ENCODE assay signal across 20 mouse cellular contexts in genomic region chr4:59901810-59902209, GRCm38 (mm10). TPM values are rescaled to one million over a fixed set of nuclear protein-coding genes. Genes with fewer than 3 reads are reported as not detected.
"Had no signal": no experiment of that assay in that cellular context is flagged by ENCODE, and none has a peak within 500 bp of the region (broad histone marks: within the 10 kb centered on the region; RNA-seq: fewer than 3 reads in every experiment).

No protein-coding gene starts in this region.

- H3K27me3 ChIP-seq: limb, embryonic 15.5 days; liver, embryonic 12.5 days; neural tube, embryonic 15.5 days had no signal

- H3K27ac ChIP-seq: kidney, postnatal 0 days; limb, embryonic 15.5 days; liver, embryonic 12.5 days; midbrain, embryonic 10.5 days; neural tube, embryonic 15.5 days had no signal

- H3K4me1 ChIP-seq: liver, embryonic 12.5 days; midbrain, embryonic 10.5 days; neural tube, embryonic 15.5 days had no signal

- H3K4me2 ChIP-seq: limb, embryonic 15.5 days; liver, embryonic 12.5 days; neural tube, embryonic 15.5 days had no signal

- H3K4me3 ChIP-seq: limb, embryonic 15.5 days; liver, embryonic 12.5 days; midbrain, embryonic 10.5 days; myocyte; neural tube, embryonic 15.5 days had no signal

- DNase-seq: layer of hippocampus, adult 9-11 months; layer of hippocampus, postnatal 36 days; midbrain, embryonic 14.5 days; right cerebral cortex, adult 18-20 months; right cerebral cortex, postnatal 25 days had no signal

- ATAC-seq: liver, embryonic 12.5 days had no signal

- H3K9ac ChIP-seq: limb, embryonic 15.5 days; liver, embryonic 12.5 days; neural tube, embryonic 15.5 days had no signal

- H3K9me3 ChIP-seq: limb, embryonic 15.5 days; liver, embryonic 12.5 days; midbrain, embryonic 10.5 days; neural tube, embryonic 15.5 days had no signal

RNA-seq across cellular contexts. Expression of gene Slc46a2, which starts 13.0 kb away (rescaled TPM):
- total RNA-seq: layer of hippocampus, adult 18-20 months; layer of hippocampus, postnatal 36 days; left cerebral cortex, adult 8-10 months; left cerebral cortex, postnatal 25 days; megakaryocyte, adult 5-6 weeks had no signal
- polyA plus RNA-seq: limb, embryonic 11.5 days; liver, embryonic 12.5 days; liver, embryonic 16.5 days; midbrain, embryonic 10.5 days; midbrain, embryonic 14.5 days; myocyte; neural tube, embryonic 11.5 days; small intestine, adult 2 months had no signal

RNA-seq across cellular contexts. Expression of gene Mup4, which starts 58.7 kb away (rescaled TPM):
- total RNA-seq: layer of hippocampus, adult 18-20 months; layer of hippocampus, postnatal 36 days; left cerebral cortex, adult 8-10 months; left cerebral cortex, postnatal 25 days; megakaryocyte, adult 5-6 weeks had no signal
- polyA plus RNA-seq: kidney, postnatal 0 days; limb, embryonic 11.5 days; limb, embryonic 15.5 days; liver, embryonic 12.5 days; liver, embryonic 16.5 days; midbrain, embryonic 10.5 days; midbrain, embryonic 14.5 days; myocyte; neural tube, embryonic 15.5 days; small intestine, adult 2 months; stomach, embryonic 16.5 days had no signal
